Mouse (Mus musculus): ENCODE data around the gene Larp1. TPM values are rescaled to one million over a fixed set of nuclear protein-coding genes. Genes with fewer than 3 reads are reported as not detected.

Gene Larp1
- polyA plus RNA-seq, 1 experiment = 32.8 TPM

DNA sequence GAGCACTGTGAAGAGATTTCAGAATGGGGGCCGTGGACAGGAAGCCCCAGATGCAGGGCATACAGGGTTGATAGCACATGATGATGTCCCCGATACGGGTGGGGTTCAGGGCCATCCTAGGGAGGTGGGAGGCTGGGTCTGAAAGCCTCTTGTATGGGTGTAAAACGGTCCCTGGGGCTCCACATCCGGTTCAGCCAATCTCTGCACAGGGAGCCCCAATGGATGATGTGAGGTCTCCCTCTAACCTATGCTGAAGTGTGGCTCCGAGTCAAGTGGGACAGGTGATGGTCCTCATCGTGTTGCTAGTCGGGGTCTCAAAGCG, 35.0 kb upstream of the Larp1 start:
- H3K36me3 ChIP-seq (ENCODE audit: control insufficient read depth) = no peaks in the 10 kb centered on the region
- peaks cover 23% of the 10 kb centered on the region for H3K4me1 ChIP-seq (ENCODE audit: control insufficient read depth)
- peaks cover 17% of the 10 kb centered on the region for H3K27me3 ChIP-seq (ENCODE audit: control insufficient read depth)
- H3K4me3 ChIP-seq (replicated peaks) = no peak overlapping the region
- H3K9me3 ChIP-seq (ENCODE audit: control insufficient read depth, low read length) = no peaks in the 10 kb centered on the region
- TF ChIP-seq GATA1 (IDR thresholded peaks at IDR 0.05; ENCODE audit: low read length) (no peak), TAL1 (IDR thresholded peaks at IDR 0.05; ENCODE audit: low read length) (no peak)

DNA sequence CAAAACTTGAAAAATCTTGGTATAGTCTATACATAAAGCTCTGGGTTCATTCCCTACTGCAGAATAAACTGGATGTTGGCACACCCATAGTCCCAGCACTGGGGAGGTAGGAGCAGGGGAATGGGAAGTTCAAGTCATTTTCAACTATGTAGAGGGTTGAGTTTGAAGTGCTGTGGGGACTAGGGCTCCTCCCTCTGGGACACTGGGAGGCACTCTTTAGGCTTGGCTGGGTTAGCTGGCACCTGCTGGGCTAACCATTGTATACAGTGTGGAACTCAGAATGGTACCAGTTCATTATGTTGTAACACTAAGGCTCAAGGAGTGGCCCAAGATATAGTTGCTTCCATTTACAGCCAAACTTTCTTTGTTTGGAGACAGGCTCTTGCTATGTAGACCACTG, 33.0 kb upstream of the Larp1 start:
- no peaks in the 10 kb centered on the region for H3K9me3 ChIP-seq (ENCODE audit: control insufficient read depth, low read length)
- H3K4me3 ChIP-seq (replicated peaks) = no peak overlapping the region
- TF ChIP-seq TAL1 (IDR thresholded peaks at IDR 0.05; ENCODE audit: low read length) (no peak), GATA1 (IDR thresholded peaks at IDR 0.05; ENCODE audit: low read length) (no peak)
- peaks cover 29% of the 10 kb centered on the region for H3K27me3 ChIP-seq (ENCODE audit: control insufficient read depth)
- H3K36me3 ChIP-seq (ENCODE audit: control insufficient read depth) = no peaks in the 10 kb centered on the region
- H3K4me1 ChIP-seq (ENCODE audit: control insufficient read depth) = peaks cover 25% of the 10 kb centered on the region

DNA sequence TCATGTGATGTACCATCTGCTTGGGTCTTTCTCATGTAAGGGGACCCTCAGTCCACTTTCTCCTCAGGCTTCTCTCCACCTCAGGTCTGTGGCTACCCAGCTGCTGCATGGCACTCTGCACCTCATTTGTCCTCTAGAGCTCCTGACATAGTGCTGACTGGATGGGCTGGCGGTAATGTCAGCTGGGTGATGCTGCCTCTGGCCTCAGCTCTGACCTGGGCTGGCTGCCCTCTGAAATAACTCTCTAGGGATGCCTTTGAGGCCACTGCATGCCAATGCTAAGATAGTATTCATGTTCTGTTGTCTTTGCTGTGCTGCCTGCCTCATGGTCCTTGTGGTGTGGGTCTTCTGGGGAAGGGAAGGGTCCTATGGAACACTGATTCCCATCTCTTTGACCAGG, 31.2 kb upstream of the Larp1 start:
- no peaks in the 10 kb centered on the region for H3K36me3 ChIP-seq (ENCODE audit: control insufficient read depth)
- H3K4me1 ChIP-seq (ENCODE audit: control insufficient read depth) = peaks cover 27% of the 10 kb centered on the region
- no peak overlapping the region for H3K4me3 ChIP-seq (replicated peaks)
- TF ChIP-seq TAL1 (IDR thresholded peaks at IDR 0.05; ENCODE audit: low read length) (no peak), GATA1 (IDR thresholded peaks at IDR 0.05; ENCODE audit: low read length) (no peak)
- peaks cover 47% of the 10 kb centered on the region for H3K27me3 ChIP-seq (ENCODE audit: control insufficient read depth)
- no peaks in the 10 kb centered on the region for H3K9me3 ChIP-seq (ENCODE audit: control insufficient read depth, low read length)

DNA sequence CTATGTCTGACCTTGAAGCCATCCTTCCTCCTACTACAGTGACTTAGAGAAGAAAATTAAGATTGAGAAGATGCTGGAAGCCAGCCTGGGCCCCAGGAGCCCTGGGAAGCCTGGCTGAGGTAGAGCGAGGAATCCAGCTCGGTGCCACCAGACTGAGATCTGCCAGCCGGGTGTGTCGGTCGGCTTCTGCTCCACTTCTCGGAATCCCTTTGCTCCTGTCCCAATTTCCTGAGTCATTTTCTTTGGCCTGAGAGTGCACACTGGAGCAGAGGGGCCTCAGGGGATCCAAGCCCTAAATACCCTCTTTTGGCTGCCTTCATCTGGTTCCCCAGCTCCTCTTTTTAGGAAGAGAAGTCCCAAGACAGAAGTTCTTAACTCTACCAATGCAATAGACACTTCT, 29.2 kb upstream of the Larp1 start:
- H3K27me3 ChIP-seq (ENCODE audit: control insufficient read depth) = peaks cover 44% of the 10 kb centered on the region
- H3K4me3 ChIP-seq (replicated peaks) = no peak overlapping the region
- H3K9me3 ChIP-seq (ENCODE audit: control insufficient read depth, low read length) = no peaks in the 10 kb centered on the region
- H3K4me1 ChIP-seq (ENCODE audit: control insufficient read depth) = peaks cover 28% of the 10 kb centered on the region
- TF ChIP-seq TAL1 (IDR thresholded peaks at IDR 0.05; ENCODE audit: low read length) (no peak), GATA1 (IDR thresholded peaks at IDR 0.05; ENCODE audit: low read length) (no peak)
- H3K36me3 ChIP-seq (ENCODE audit: control insufficient read depth) = no peaks in the 10 kb centered on the region

DNA sequence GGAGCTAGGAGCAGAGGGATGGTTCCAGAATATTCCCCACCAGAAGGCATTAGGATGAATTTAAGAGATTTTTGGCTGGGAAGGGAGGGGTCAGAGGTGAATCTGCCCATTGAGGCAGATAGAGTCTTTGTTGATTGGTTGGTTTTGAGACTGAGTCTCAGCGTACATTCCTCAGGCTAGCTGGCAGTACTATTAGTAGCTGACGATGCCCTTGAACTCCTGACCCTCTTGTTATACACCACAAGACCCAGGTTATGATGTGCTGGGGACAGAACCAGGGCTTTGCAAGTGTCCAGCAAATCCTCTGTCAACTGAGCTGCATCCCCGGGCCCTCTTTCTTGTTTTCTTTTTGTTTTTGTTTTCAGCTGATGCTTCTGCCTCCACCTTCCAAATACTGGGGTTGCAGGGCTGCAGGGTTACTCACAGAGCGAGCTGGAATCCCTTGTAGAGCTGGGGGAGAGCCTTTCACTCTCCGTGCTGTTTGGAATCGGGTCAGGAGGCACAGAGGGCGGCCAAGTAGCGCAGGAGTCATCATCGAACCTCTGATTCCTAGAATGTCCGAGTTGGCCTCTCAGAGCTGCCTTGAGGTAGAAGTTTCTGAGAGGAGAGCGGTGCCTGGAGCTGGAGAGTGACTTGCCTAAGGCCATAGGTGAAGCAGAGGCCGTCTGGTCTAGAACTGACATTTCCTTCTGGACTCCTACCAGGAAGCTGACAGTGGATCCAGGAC, 27.6 kb upstream of the Larp1 start:
- no peak overlapping the region for H3K4me3 ChIP-seq (replicated peaks)
- TF ChIP-seq GATA1 (IDR thresholded peaks at IDR 0.05; ENCODE audit: low read length) (no peak), TAL1 (IDR thresholded peaks at IDR 0.05; ENCODE audit: low read length) (no peak)
- H3K4me1 ChIP-seq (ENCODE audit: control insufficient read depth) = peaks cover 30% of the 10 kb centered on the region
- peaks cover 40% of the 10 kb centered on the region for H3K27me3 ChIP-seq (ENCODE audit: control insufficient read depth)
- H3K9me3 ChIP-seq (ENCODE audit: control insufficient read depth, low read length) = no peaks in the 10 kb centered on the region
- H3K36me3 ChIP-seq (ENCODE audit: control insufficient read depth) = no peaks in the 10 kb centered on the region

GRCm38 (mm10) chr11:57983480-57984342, 25.2 kb upstream of the Larp1 start:
- H3K9me3 ChIP-seq (ENCODE audit: control insufficient read depth, low read length) = no peaks in the 10 kb centered on the region
- TF ChIP-seq TAL1 (IDR thresholded peaks at IDR 0.05; ENCODE audit: low read length) (peak; percentile 46; the same call in 1 of the 3 replicates), GATA1 (IDR thresholded peaks at IDR 0.05; ENCODE audit: low read length) (no peak)
- no peak overlapping the region for H3K4me3 ChIP-seq (replicated peaks)
- H3K4me1 ChIP-seq (ENCODE audit: control insufficient read depth) = peaks cover 32% of the 10 kb centered on the region
- H3K36me3 ChIP-seq (ENCODE audit: control insufficient read depth) = no peaks in the 10 kb centered on the region
- H3K27me3 ChIP-seq (ENCODE audit: control insufficient read depth) = peaks cover 36% of the 10 kb centered on the region

GRCm38 (mm10) chr11:57984343-57984666, 24.6 kb upstream of the Larp1 start:
- TF ChIP-seq TAL1 (IDR thresholded peaks at IDR 0.05; ENCODE audit: low read length) (no peak), GATA1 (IDR thresholded peaks at IDR 0.05; ENCODE audit: low read length) (no peak)
- Histone ChIP-seq H3K9me3 (ENCODE audit: control insufficient read depth, low read length) (no peaks in the 10 kb centered on the region), H3K4me1 (ENCODE audit: control insufficient read depth) (peaks cover 32% of the 10 kb centered on the region), H3K36me3 (ENCODE audit: control insufficient read depth) (no peaks in the 10 kb centered on the region), H3K27me3 (ENCODE audit: control insufficient read depth) (peaks cover 33% of the 10 kb centered on the region), H3K4me3 (replicated peaks) (no peak overlapping the region)

DNA sequence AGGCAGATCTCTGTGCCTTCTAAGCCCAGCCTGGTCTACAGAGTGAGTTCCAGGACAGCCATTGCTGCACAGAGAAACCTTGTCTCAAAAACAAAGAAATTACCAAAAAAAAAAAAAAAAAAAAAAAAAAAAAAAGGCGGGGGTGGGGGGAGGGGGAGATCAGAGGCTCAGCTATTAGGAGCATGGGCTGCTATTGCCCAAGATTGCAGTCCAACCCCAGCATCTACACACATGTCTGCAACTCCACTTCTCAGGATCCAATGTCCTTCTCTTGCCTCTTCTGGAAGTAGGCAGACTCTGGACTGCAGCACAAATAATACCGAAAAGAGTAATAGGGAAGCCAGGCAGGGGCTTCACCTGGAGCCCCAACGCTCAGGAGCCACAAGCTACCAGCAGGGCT, 23.4 kb upstream of the Larp1 start:
- H3K9me3 ChIP-seq (ENCODE audit: control insufficient read depth, low read length) = no peaks in the 10 kb centered on the region
- peaks cover 32% of the 10 kb centered on the region for H3K4me1 ChIP-seq (ENCODE audit: control insufficient read depth)
- H3K27me3 ChIP-seq (ENCODE audit: control insufficient read depth) = peaks cover 36% of the 10 kb centered on the region
- no peak for TF ChIP-seq TAL1 (IDR thresholded peaks at IDR 0.05; ENCODE audit: low read length)
- TF ChIP-seq GATA1 (IDR thresholded peaks at IDR 0.05; ENCODE audit: low read length) = no peak
- H3K36me3 ChIP-seq (ENCODE audit: control insufficient read depth) = no peaks in the 10 kb centered on the region
- no peak overlapping the region for H3K4me3 ChIP-seq (replicated peaks)

DNA sequence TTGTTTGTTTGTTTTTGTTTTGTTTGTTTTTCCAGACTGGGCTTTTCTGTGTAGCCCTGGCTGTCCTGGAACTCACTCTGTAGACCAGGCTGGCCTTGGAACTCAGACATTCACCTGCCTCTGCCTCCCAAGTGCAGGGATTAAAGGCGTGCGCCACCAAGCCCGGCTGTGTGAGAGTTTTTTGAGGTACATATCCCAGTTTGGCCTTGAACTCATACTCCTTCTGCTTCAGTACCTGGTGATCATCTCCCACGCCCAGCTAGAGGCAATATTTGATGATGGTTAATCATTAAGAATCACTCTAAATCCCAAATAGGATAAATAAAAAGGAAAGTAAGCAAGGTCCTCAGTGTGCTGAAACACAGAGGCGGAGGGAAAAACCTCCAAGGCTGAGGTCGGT, 22.8 kb upstream of the Larp1 start:
- Histone ChIP-seq H3K4me1 (ENCODE audit: control insufficient read depth) (peaks cover 32% of the 10 kb centered on the region), H3K36me3 (ENCODE audit: control insufficient read depth) (no peaks in the 10 kb centered on the region), H3K4me3 (replicated peaks) (no peak overlapping the region), H3K27me3 (ENCODE audit: control insufficient read depth) (peaks cover 36% of the 10 kb centered on the region), H3K9me3 (ENCODE audit: control insufficient read depth, low read length) (no peaks in the 10 kb centered on the region)
- TF ChIP-seq GATA1 (IDR thresholded peaks at IDR 0.05; ENCODE audit: low read length) = no peak
- no peak for TF ChIP-seq TAL1 (IDR thresholded peaks at IDR 0.05; ENCODE audit: low read length)

Measured in erythroblast, embryonic 14.5 days (primary cell).